Mouse (Mus musculus) megakaryocyte, embryonic 14.5 days (primary cell): ENCODE results near the gene Rhbdl3. TPM values are rescaled to one million over a fixed set of nuclear protein-coding genes. Genes with fewer than 3 reads are reported as not detected.

ENCODE experiments used
- H3K27me3 ChIP-seq: replicated peaks from 2 replicates; pipeline ENCODE3; 2012; ENCODE audit warnings: inconsistent platforms
- H3K36me3 ChIP-seq: replicated peaks from 2 replicates; pipeline ENCODE3; 2012; ENCODE audit warnings: low read length, inconsistent platforms, mixed read lengths
- H3K4me1 ChIP-seq: 2 replicates; pipeline ENCODE4 v1.6.1; 2012; ENCODE audit warnings: inconsistent platforms
- H3K4me3 ChIP-seq: replicated peaks from 2 replicates; pipeline ENCODE3; 2012; ENCODE audit warnings: moderate library complexity, mild to moderate bottlenecking, inconsistent platforms
- H3K9me3 ChIP-seq: 2 replicates; pipeline ENCODE4 v1.6.1; 2012; ENCODE audit warnings: inconsistent platforms
- FLI1 ChIP-seq: IDR thresholded peaks from 2 replicates; pipeline ENCODE4 v1.6.1; 2012; ENCODE audit warnings: low read length, inconsistent platforms, mixed read lengths
- GATA1 ChIP-seq: IDR thresholded peaks from 3 replicates; pipeline ENCODE4 v1.6.1; 2012; ENCODE audit warnings: mixed read lengths, low read length, inconsistent platforms, borderline replicate concordance
- polyA plus RNA-seq: library from polyadenylated mRNA; stranded (reverse); fragments of >175 nt; gene quantifications from 2 replicates; pipeline ENCODE4 v1.2.3, GENCODE M21; 2012; ENCODE audit warnings: low replicate concordance; ENCODE audit not compliant: insufficient read depth

Gene Rhbdl3
- polyA plus RNA-seq, 1 experiment: 3.2 TPM

DNA sequence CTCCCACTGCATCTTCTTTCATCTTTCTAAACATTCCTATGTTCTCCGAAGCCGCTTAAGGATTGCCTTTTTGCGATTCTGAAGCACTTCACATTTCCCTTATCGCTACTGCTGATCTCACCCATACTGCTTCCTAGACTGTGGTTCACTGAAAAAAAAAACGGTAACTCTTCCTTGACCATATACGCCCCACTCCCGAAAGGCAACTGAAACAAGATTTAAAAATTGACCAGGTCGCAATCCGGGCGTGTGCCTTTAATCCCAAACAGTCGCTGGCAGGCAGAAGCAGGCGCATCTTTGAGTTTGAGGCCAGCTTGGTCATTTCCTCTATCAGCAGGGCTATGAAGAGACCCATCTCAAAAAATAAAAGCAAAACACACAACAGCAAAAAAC, 81.9 kb downstream of the Rhbdl3 start:
- peaks cover 34% of the 10 kb centered on the region for H3K36me3 ChIP-seq
- peak overlapping the region; percentile 98 for H3K4me3 ChIP-seq
- peak; percentile 100 for TF ChIP-seq GATA1
- no peak for TF ChIP-seq FLI1
- H3K4me1 ChIP-seq: peaks cover 35% of the 10 kb centered on the region
- H3K9me3 ChIP-seq: no peaks in the 10 kb centered on the region
- no peaks in the 10 kb centered on the region for H3K27me3 ChIP-seq

DNA sequence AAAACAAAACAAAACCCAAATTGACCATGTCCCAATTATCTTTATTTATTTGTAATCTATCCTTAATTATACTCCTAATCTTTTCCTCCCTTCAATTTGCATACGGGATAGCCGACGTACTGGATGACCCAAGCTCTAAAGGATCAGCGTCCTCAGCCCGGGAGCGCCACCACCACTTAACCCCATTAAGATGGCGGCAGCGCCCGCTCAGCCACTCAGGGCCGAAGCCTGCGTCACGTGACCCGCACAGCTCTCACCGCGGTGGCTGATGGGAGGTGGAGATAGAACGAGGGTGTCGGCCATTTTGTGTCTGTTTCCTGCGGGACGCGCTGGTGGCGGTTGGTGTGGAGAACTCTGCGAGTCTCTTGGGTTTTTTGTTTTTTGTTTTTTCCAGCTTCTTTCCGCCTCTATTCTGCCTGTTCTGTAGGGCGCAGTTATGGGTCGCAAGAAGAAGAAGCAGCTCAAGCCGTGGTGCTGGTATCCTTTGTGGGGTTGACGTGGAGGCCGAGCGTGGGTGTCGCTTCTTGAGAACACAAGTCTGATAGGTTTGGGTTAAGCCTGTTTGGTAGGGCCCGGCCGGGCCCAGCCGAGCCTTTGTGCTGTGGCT, 82.4 kb downstream of the Rhbdl3 start, which contains the start of gene Zfp207:
Gene Zfp207, plus strand, starts transcription at position 261 of the 607 bp plus-strand sequence.
- H3K4me1 ChIP-seq: peaks cover 37% of the 10 kb centered on the region
- peaks cover 39% of the 10 kb centered on the region for H3K36me3 ChIP-seq
- TF ChIP-seq GATA1 (peak; percentile 56; the same call in 1 of the 3 replicates), FLI1 (no peak)
- H3K9me3 ChIP-seq: no peaks in the 10 kb centered on the region
- no peaks in the 10 kb centered on the region for H3K27me3 ChIP-seq
- peak within 1 kb of the TSS; percentile 98 for H3K4me3 ChIP-seq

DNA sequence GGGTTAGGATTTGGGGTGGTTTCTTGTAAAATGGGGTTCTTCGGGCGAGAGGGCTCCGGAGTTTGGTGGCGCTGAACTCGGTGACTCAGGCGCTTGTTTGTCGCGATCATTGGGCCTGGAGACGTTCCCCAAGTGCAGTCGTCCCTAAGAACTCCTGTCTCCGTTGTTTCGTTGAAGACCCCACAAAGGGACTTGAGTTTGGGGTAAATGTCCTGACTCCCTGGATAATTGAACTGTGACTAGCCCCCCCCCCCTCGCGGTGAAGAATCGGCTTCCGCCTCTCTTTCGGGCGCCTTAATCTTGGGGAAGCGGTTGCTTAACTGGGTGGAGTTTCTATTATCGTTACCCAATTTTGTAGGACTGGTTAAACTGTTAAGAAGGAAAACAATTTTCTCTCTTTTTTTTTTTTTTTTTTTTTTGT, 82.9 kb downstream of the Rhbdl3 start:
- Histone ChIP-seq H3K4me1 (peaks cover 34% of the 10 kb centered on the region), H3K27me3 (no peaks in the 10 kb centered on the region), H3K4me3 (peak overlapping the region; percentile 98), H3K9me3 (no peaks in the 10 kb centered on the region), H3K36me3 (peaks cover 44% of the 10 kb centered on the region)
- TF ChIP-seq FLI1 (no peak), GATA1 (no peak)

DNA sequence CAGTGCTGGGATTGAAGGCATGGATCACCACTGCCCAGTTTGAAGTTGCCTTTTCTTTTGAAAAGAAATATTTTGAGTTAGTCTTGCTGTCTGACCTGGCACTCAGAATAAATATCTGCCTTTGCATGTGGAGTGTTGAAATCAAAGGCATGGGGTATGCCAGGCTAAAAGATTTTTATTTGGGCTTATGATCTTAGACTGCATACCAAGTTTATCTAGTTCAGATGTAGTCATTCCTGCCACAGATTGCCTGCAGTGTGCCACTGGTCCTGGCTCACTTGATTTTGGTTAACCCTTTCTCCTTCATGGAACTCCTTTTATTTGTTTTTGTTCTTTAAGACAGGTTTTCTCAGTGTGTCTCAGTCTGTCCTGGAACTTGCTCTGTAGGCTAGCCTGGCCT, 83.7 kb downstream of the Rhbdl3 start:
- Histone ChIP-seq H3K27me3 (no peaks in the 10 kb centered on the region), H3K4me1 (peaks cover 38% of the 10 kb centered on the region), H3K9me3 (no peaks in the 10 kb centered on the region), H3K36me3 (peaks cover 52% of the 10 kb centered on the region), H3K4me3 (peak overlapping the region; percentile 98)
- TF ChIP-seq FLI1 (no peak), GATA1 (no peak)

DNA sequence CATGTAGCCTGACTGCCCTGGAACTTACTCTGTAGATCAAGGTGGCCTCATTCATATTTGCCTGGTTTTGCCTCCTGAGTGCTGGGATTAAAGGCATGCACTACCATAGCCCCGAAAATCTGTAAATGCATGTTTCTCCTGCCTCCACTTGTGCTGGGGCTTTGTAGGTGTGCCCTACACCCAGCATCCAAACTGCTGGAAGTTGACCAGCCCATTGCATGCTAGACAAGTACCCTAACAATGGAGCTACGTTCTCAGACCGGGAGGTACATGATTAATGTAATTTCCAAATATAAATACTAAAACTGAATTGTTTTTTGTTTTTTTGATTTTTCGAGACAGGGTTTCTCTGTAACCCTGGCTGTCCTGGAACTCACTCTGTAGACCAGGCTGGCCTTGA, 84.3 kb downstream of the Rhbdl3 start:
- peak overlapping the region; percentile 98 for H3K4me3 ChIP-seq
- no peaks in the 10 kb centered on the region for H3K27me3 ChIP-seq
- peaks cover 58% of the 10 kb centered on the region for H3K36me3 ChIP-seq
- TF ChIP-seq GATA1 (no peak), FLI1 (no peak)
- H3K9me3 ChIP-seq: no peaks in the 10 kb centered on the region
- peaks cover 38% of the 10 kb centered on the region for H3K4me1 ChIP-seq

DNA sequence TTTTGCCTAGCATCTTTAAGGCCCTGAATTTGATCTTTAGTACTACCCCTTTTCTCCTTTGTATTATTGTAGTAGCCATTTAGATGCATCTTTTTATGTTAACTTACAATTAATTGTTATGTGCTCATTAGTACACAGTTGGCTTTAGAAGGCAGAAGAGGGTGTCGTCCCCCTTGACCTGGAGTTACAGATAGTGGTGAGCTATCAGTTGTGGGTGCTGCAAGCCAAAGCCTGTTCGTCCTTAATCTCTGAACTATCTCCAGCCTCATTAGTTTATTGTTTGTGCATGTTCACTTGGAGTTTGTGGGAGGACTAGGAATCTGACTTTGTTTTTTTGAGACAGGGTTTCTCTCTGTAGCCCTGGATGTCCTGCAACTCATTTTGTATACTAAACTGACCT, 86.1 kb downstream of the Rhbdl3 start:
- peaks cover 76% of the 10 kb centered on the region for H3K36me3 ChIP-seq

DNA sequence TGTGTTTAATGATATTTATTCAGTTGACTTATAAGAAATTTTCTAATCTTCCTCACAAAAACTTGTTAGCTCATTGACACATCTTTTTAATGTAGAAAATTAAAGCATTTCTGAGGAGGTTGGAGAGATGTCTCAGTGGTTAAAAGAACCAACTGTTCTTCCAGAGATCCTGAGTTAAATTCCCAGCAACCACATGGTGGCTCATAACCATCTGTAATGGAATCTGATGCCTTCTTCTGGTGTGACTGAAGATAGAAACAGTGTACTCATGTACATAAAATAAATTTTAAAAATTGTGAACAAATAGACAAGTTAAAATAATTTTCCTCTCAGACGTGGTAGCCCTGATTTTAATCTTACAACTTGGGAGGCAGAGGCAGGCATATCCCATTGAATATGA, 89.2 kb downstream of the Rhbdl3 start:
- no peak for TF ChIP-seq GATA1
- TF ChIP-seq FLI1: no peak
- Histone ChIP-seq H3K36me3 (peaks cover 100% of the 10 kb centered on the region), H3K27me3 (no peaks in the 10 kb centered on the region), H3K4me1 (peaks cover 39% of the 10 kb centered on the region), H3K4me3 (no peak overlapping the region), H3K9me3 (no peaks in the 10 kb centered on the region)

More for the DNA sequence above, 86.1 kb downstream of the Rhbdl3 start:
- Histone ChIP-seq H3K4me3 (peak overlapping the region; percentile 98), H3K9me3 (no peaks in the 10 kb centered on the region), H3K4me1 (peaks cover 41% of the 10 kb centered on the region), H3K27me3 (no peaks in the 10 kb centered on the region)
- TF ChIP-seq GATA1: no peak
- no peak for TF ChIP-seq FLI1

DNA sequence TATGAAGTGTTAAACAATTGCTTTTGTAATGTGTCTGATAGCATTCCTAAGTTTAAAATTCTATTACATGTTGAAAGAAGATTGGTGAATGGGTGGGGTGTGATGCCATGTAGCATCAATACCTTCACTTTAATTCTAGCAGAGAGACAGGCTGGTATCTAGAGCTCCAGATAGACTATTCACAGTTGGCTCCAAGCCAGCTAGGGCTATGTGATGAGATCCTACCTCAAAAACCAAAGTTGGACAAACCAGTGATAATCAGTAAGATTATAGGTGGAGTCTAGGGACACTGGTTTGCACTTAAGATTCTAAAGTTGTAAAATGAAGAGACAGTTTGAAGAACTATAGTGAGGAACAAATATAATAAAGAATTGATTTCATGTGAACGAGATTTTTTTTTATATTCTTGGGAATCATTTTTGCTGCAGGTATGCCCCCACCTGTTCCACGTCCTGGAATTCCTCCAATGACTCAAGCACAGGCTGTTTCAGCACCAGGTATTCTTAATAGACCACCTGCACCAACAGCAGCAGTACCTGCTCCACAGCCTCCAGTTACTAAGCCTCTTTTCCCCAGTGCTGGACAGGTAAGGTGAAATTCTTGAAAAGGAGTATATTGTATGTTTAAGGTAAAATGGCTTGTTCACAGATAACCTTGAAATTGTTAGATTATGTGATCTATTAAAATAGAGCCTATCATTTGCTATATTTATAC, 90.9 kb downstream of the Rhbdl3 start:
- TF ChIP-seq GATA1 (no peak), FLI1 (no peak)
- peaks cover 36% of the 10 kb centered on the region for H3K4me1 ChIP-seq
- no peak overlapping the region for H3K4me3 ChIP-seq
- H3K9me3 ChIP-seq: no peaks in the 10 kb centered on the region
- no peaks in the 10 kb centered on the region for H3K27me3 ChIP-seq
- H3K36me3 ChIP-seq: peaks cover 100% of the 10 kb centered on the region

DNA sequence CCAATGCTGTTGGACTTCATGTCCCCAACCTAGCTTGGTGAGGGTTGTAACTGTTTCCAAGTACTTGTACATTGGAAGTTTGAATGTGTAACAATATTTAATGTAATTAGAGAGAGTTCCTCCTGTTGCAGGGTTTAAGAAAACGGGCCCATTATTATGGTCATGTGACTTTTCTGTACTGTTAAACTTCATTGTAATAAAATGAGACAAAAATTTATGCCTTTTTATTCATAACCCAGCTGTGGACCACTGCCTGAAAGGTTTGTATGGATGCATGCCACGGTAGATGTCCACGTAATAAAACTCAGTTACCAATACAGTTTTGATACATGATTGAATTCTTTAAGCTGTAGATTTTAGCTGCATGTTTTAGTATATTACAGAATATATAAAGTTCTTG, 95.2 kb downstream of the Rhbdl3 start:
- Histone ChIP-seq H3K36me3 (peaks cover 100% of the 10 kb centered on the region), H3K27me3 (no peaks in the 10 kb centered on the region), H3K4me1 (peaks cover 20% of the 10 kb centered on the region), H3K9me3 (no peaks in the 10 kb centered on the region), H3K4me3 (no peak overlapping the region)
- TF ChIP-seq FLI1 (no peak), GATA1 (no peak)

DNA sequence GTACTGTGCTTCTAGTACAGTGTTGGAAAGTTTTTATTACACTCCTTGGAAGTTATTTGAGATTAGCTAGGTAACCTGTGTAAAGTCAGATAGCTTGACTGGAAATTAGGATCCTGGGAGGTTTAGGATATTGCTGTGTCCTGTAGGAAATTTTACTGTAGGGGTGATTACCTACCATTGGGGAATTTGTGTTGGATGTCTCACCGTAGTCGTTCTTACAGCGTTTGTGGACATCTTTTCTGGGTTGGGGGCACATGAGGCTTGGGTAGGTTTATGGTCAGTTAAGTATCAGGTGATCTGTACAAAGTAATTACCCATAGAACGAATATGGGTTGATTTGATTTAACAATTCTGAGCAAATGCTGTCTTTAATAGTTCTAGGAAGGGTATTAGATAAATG, 95.9 kb downstream of the Rhbdl3 start:
- Histone ChIP-seq H3K4me3 (no peak overlapping the region), H3K36me3 (peaks cover 100% of the 10 kb centered on the region), H3K9me3 (no peaks in the 10 kb centered on the region), H3K4me1 (peaks cover 15% of the 10 kb centered on the region), H3K27me3 (no peaks in the 10 kb centered on the region)
- TF ChIP-seq FLI1 (no peak), GATA1 (no peak)

Other genes with a start within 250 kb of the Rhbdl3 start
- gene Crlf3, start 219.9 kb upstream of the Rhbdl3 start, polyA plus RNA-seq: 3.0 and 15.0 TPM in 2 replicates
- gene Atad5, start 211.5 kb upstream of the Rhbdl3 start, polyA plus RNA-seq: 0.47 TPM in 1 of 2 replicates, not detected in the other
- gene Tefm, start 158.7 kb upstream of the Rhbdl3 start, polyA plus RNA-seq: 0.44 TPM in 1 of 2 replicates, not detected in the other
- 4.2 TPM in 1 of 2 replicates, not detected in the other for gene Adap2, start 146.8 kb upstream of the Rhbdl3 start, polyA plus RNA-seq
- gene Rnf135, start 117.1 kb upstream of the Rhbdl3 start, polyA plus RNA-seq: 2.6 and 3.6 TPM in 2 replicates
- 2.6 and 3.2 TPM in 2 replicates for gene Rhot1, start 91.9 kb upstream of the Rhbdl3 start, polyA plus RNA-seq
- gene 5730455P16Rik, start 77.1 kb downstream of the Rhbdl3 start, polyA plus RNA-seq: 0.60 and 1.8 TPM in 2 replicates
- 11.3 and 21.4 TPM in 2 replicates for gene Zfp207, start 82.4 kb downstream of the Rhbdl3 start, polyA plus RNA-seq
- 11.2 and 54.6 TPM in 2 replicates for gene Psmd11, start 127.7 kb downstream of the Rhbdl3 start, polyA plus RNA-seq
- 0.84 and 2.5 TPM in 2 replicates for gene Cdk5r1, start 176.1 kb downstream of the Rhbdl3 start, polyA plus RNA-seq